28 mouse cellular contexts compared by ENCODE assay signal in genomic region chr13:37855765-37856164, GRCm38 (mm10).
DNase-seq lines count a peak whose midpoint lies in the region; ATAC-seq and TF ChIP-seq lines count a peak whose summit lies in the region.
"Had no signal": no experiment of that assay in that cellular context is flagged by ENCODE, and none has a peak within 500 bp of the region (broad histone marks: within the 10 kb centered on the region; RNA-seq: fewer than 3 reads in every experiment).

No protein-coding gene starts in this region.

- no peak overlapping the region for H3K4me3 ChIP-seq in gastrocnemius, adult 2 months
- H3K4me3 ChIP-seq in bone marrow macrophage, adult 2 months (ENCODE audit: insufficient read depth, low read length) = no peak overlapping the region
- no peak overlapping the region for H3K4me3 ChIP-seq in liver, postnatal 0 days (ENCODE audit: low read depth, low read length)
- no peak overlapping the region for H3K4me3 ChIP-seq in heart, embryonic 12.5 days
- H3K4me3 ChIP-seq: forebrain, embryonic 10.5 days; heart, adult 2 months; hindbrain, embryonic 12.5 days; limb, embryonic 13.5 days; midbrain, embryonic 10.5 days; neural tube, embryonic 15.5 days; stomach, embryonic 15.5 days had no signal

- H3K27me3 ChIP-seq in liver, postnatal 0 days (ENCODE audit: insufficient read depth, low read length) = no peaks in the 10 kb centered on the region
- no peaks in the 10 kb centered on the region for H3K27me3 ChIP-seq in heart, embryonic 12.5 days (replicated peaks)
- H3K27me3 ChIP-seq: hindbrain, embryonic 12.5 days; limb, embryonic 13.5 days; neural tube, embryonic 15.5 days; stomach, embryonic 15.5 days had no signal

- H3K9me3 ChIP-seq in liver, postnatal 0 days (ENCODE audit: low read length) = no peaks in the 10 kb centered on the region
- H3K9me3 ChIP-seq in heart, embryonic 12.5 days (replicated peaks) = no peaks in the 10 kb centered on the region
- H3K9me3 ChIP-seq: forebrain, embryonic 10.5 days; hindbrain, embryonic 12.5 days; limb, embryonic 13.5 days; midbrain, embryonic 10.5 days; neural tube, embryonic 15.5 days; stomach, embryonic 15.5 days had no signal

- no peak for DNase-seq in gastrocnemius, adult 2 months
- no peak for DNase-seq in gastrocnemius, postnatal 10 days
- DNase-seq in A20 (ENCODE audit: low read depth, low spot score) = peak; percentile 59
- DNase-seq in liver, postnatal 0 days = no peak
- DNase-seq in layer of hippocampus, postnatal 25 days (ENCODE audit: extremely low spot score in 1 of 2, low spot score in 1 of 2) = no peak
- DNase-seq in layer of hippocampus, postnatal 14 days (ENCODE audit: low spot score in 2 of 2) = no peak
- DNase-seq: adrenal gland, postnatal 10 days; cerebellum, adult 8-10 months; cerebellum, postnatal 36 days; forebrain, postnatal 0 days; gastrocnemius, postnatal 36 days; kidney, adult 11 months; kidney, postnatal 14 days; layer of hippocampus, postnatal 36 days; lung, postnatal 36 days; spleen, adult 18-20 months; thymus, postnatal 25 days had no signal

- no peak for TF ChIP-seq POLR2A in bone marrow macrophage, adult 2 months (IDR thresholded peaks at IDR 0.05; ENCODE audit: borderline replicate concordance, low read depth, low read length)

- ATAC-seq in liver, postnatal 0 days = no peak
- no peak for ATAC-seq in heart, embryonic 12.5 days (ENCODE audit: insufficient number of reproducible peaks, low FRiP score)
- ATAC-seq: activated CD4-positive, CD25-positive, alpha-beta regulatory T cell, adult 4 months; forebrain, postnatal 0 days had no signal

- no peak for TF ChIP-seq EP300 in liver, postnatal 0 days (IDR thresholded peaks at IDR 0.05; ENCODE audit: low read depth)

- intact Hi-C loops in gastrocnemius, adult 2 months (cut with DNase I) = loop anchor here (5.0 kb wide), 2 partner anchors 67 to 178 kb away; no protein-coding TSS in a partner anchor

- peaks cover 48% of the 10 kb centered on the region for H3K4me1 ChIP-seq in bone marrow macrophage, adult 2 months (ENCODE audit: control insufficient read depth, insufficient read depth, low read length)
- peaks cover 61% of the 10 kb centered on the region for H3K4me1 ChIP-seq in liver, postnatal 0 days (ENCODE audit: insufficient read depth)
- H3K4me1 ChIP-seq in heart, embryonic 12.5 days (replicated peaks) = peaks cover 71% of the 10 kb centered on the region

- no peak for TF ChIP-seq CTCF in gastrocnemius, adult 2 months (IDR thresholded peaks at IDR 0.05)
- TF ChIP-seq CTCF in bone marrow macrophage, adult 2 months (IDR thresholded peaks at IDR 0.05; ENCODE audit: low read depth, low read length) = no peak
- no peak for TF ChIP-seq CTCF in liver, postnatal 0 days (IDR thresholded peaks at IDR 0.05; ENCODE audit: low read depth)

- no peak overlapping the region for H3K4me2 ChIP-seq in liver, postnatal 0 days (ENCODE audit: low read depth, low read length)
- no peak overlapping the region for H3K4me2 ChIP-seq in heart, embryonic 12.5 days
- H3K4me2 ChIP-seq: hindbrain, embryonic 12.5 days; limb, embryonic 13.5 days; neural tube, embryonic 15.5 days had no signal

- no peaks in the 10 kb centered on the region for H3K36me3 ChIP-seq in liver, postnatal 0 days (replicated peaks; ENCODE audit: insufficient read depth, low read length)
- H3K36me3 ChIP-seq in heart, embryonic 12.5 days = no peaks in the 10 kb centered on the region
- H3K36me3 ChIP-seq: forebrain, embryonic 10.5 days; hindbrain, embryonic 12.5 days; limb, embryonic 13.5 days; midbrain, embryonic 10.5 days; neural tube, embryonic 15.5 days; stomach, embryonic 15.5 days had no signal

- no peak overlapping the region for H3K9ac ChIP-seq in liver, postnatal 0 days (replicated peaks)
- H3K9ac ChIP-seq in heart, embryonic 12.5 days = no peak overlapping the region
- H3K9ac ChIP-seq: forebrain, postnatal 0 days; hindbrain, embryonic 12.5 days; limb, embryonic 13.5 days; lung, embryonic 14.5 days; neural tube, embryonic 15.5 days; stomach, embryonic 15.5 days had no signal

- H3K27ac ChIP-seq in gastrocnemius, adult 2 months = peak overlapping the region; percentile 97; the same call in 1 of the 2 replicates
- H3K27ac ChIP-seq in bone marrow macrophage, adult 2 months (ENCODE audit: insufficient read depth, low read depth, low read length) = peak overlapping the region; percentile 41
- peak overlapping the region; percentile 50; the same call in 1 of the 2 replicates for H3K27ac ChIP-seq in liver, postnatal 0 days (ENCODE audit: low read depth)
- H3K27ac ChIP-seq in heart, embryonic 12.5 days (ENCODE audit: poor library complexity, severe bottlenecking) = no peak overlapping the region
- H3K27ac ChIP-seq: forebrain, embryonic 10.5 days; heart, adult 2 months; hindbrain, embryonic 12.5 days; limb, embryonic 13.5 days; midbrain, embryonic 10.5 days; neural tube, embryonic 15.5 days had no signal
